Mouse (Mus musculus) common myeloid progenitor, adult 5-6 weeks (primary cell): Measurements from ENCODE around the gene Agap1. TPM values are rescaled to one million over a fixed set of nuclear protein-coding genes. Genes with fewer than 3 reads are reported as not detected.
A peak's percentile ranks its signal among the peaks of the same experiment; 100 is the strongest.

ENCODE experiments used
- ATAC-seq: replicated peaks from 2 replicates; pipeline ENCODE4 v1.8.0; 2016; ENCODE audit warnings: low read depth, mild to moderate bottlenecking, moderate TSS enrichment, inconsistent platforms; ENCODE audit not compliant: poor library complexity, severe bottlenecking
- total RNA-seq: library from RNA; stranded (forward); fragments of 200-1000, 187-1606 nt; gene quantifications from 2 replicates; pipeline ENCODE4 v1.2.3, GENCODE M21; 2017

Gene Agap1
- total RNA-seq, 1 experiment from 2014 or later, result 14.2 TPM

DNA sequence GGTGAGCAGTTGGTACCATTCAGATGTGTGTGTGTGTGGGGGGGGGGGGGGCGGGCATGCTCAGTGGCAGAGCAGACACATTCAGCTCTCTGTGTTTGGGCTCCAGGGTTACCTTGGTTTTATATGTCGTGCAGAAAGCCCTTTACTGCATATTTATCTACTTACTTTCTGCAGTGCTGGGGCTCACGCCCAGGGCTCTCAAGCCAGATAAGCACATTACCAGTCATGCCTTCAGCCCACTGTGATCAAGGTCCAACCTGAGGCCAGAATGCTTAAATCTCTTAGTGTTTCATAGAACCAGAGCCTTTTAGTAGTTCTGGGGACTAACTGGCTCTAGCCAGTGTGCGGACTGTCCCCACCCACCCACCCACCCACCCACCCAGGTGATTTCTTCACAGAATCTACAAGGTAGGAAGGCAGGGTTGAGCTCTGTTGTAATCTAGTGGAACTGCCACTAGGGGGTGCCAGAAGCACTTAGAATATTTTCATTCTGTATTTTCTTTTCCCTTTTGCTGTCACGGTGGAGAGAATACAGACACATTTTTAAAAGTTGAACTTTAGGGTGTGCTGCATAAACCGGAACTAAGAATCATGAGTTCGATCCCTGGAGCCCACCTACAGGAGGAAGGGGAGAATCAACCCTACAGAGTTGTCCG is 189.0 kb downstream of the Agap1 start:
- peak; percentile 55 for ATAC-seq

DNA sequence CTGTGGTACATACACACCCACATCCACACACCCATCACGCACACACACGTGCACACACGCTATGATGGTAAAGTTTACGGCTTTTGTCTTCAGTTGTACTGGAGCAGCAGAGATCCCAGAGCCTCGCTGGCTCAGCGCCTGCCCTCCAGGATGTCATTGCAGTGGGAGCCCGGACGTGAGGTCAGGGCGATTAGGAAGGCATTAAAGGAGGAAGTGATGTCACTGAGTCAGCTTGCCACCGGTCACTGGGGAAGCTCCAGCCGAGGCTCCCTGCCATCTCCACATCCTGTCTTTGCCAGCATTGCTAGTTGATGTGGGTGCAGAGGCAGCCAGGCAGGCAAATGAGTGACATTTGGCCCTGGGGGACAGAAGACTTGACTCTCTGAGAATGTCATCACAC is 189.5 kb downstream of the Agap1 start:
- ATAC-seq, result peak; percentile 88

DNA sequence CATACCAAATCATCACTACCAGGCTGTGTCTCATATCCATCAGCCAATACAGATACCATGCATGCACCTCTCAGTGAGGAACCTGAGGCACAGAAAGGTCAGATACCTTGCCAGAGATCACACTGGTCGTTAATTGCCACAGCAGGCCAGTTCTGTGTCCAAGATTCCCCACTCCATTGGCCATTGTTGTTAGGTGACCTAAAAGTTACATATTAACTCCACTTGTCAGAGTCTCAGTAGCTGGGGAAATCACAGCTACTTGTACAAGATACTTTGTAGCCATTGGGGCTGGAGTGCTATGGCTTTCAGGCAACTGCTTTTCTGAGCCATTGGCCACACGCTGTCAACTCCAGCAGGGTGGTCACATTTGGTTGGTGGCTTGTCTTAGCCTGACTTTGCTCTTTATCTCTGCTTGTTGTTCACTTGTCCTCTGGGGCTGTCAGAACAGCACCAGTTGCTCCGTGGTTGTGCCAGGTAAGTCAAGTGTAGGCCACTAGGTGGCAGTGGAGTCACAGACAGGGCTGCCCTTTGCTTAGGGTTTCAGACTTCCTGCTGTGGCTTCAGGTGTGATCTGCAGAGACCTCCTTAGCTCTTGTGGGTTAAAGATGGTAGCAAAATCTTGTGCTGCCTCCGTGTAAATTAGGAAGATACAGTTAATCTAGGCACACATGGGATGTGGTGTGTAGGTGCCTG is 191.9 kb downstream of the Agap1 start:
- ATAC-seq, result peak; percentile 77

DNA sequence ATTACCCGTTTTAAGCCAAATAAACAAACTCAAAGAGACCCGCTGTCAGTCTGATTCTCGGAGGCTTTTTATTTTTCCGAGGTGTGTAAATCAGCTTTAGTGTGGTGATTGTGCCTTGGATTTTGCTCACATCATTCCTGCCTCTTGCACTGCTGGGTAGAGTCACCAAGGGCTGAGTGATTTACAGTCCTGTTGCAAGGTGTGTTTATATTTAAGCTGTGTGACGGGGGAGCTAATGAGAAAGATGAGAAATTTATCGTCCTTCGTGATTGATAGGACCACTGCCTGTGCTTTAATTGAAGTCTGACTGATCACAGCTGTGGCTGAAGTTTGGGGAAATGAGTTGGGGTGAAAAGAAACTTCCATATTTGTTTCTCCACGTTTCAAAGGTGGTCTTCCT is 192.9 kb downstream of the Agap1 start:
- no peak for ATAC-seq

DNA sequence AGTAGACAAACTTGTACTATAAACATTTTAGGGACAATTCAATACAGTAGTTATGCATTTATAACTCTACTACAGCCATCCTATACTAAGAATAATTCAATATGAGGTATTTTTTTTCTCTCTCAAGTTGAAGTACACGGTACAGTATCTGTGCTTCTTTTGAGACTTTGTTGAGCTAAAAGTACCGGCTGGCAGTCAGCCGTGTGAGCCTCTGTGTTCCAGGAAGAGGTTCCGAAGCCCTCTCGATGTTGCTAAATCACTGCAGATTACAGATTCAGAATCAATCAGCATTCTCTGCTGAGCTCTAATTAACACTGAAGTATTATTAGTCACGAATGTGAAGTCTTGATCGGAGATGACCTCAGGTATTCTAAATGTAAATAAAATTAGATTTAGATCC is 196.0 kb downstream of the Agap1 start:
- no peak for ATAC-seq

DNA sequence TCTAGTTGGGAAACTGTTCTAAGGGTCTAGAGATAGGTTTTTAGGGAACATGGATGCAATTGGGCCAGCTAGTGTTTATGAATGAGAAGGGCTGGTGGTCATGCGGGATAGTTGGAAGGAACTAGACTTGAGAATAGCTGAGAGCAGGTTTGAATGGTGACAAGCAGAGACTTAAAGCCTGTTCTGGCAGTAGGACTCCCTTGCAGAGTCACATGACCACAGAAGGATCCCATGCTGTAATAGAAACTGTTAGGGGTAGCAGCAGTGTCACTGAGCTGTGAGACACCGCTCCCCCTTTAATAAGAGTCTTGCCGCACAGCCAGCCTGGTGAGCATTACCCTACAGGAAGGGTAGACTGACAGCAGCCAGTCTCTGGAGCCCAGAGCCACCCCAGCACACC is 201.6 kb downstream of the Agap1 start:
- no peak for ATAC-seq

DNA sequence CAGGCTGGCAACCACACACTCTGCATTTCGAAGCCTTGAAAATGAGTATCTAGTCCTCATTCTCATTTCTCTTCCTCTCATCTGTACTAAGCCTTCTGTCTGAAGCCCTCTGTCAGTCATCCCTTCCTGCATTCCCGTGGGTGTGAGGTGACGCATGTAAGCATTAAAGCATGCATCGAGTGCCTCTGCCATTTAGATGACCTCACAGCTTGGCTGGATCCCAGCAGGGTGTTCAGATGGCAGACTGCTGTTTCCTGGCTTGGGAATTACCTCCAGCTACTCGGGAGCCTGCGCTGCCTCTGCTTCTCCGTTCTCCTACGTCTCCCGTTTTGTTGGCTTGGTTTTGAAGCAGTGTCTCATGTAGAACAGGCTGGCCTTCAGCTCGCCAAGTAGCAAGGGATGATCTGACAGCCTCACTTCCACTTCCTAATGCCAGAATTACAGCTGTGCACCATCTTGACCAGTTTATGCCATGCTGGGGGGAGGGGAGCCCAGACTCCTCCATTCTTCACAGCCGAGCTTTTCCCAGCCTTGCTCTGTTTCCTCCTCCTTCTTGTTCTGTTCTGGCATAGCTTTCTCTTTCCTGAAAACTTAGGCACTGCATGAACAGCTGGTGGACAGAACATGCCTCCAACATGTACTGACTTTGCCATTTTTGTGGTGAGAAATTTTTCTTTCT is 202.2 kb downstream of the Agap1 start:
- ATAC-seq, result no peak

DNA sequence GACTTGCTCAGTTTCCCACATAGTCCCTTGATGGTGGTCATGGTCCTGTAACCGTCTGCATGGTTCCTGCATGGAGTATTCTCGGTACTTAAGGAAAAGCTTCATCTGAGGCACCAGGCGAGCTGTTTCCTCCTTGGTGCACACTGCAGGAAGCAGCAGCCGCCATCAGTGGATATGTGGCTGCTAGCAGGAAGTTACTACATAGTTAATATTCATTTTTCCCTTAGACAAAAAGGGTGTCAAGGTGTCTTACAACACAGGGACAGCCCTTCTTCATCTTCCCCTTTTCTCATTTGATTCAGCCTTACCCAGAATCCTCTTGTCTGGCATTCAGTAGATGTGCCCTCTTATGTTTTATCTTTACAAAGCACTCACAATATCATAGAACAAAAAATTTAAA is 206.2 kb downstream of the Agap1 start:
- peak; percentile 60 for ATAC-seq

DNA sequence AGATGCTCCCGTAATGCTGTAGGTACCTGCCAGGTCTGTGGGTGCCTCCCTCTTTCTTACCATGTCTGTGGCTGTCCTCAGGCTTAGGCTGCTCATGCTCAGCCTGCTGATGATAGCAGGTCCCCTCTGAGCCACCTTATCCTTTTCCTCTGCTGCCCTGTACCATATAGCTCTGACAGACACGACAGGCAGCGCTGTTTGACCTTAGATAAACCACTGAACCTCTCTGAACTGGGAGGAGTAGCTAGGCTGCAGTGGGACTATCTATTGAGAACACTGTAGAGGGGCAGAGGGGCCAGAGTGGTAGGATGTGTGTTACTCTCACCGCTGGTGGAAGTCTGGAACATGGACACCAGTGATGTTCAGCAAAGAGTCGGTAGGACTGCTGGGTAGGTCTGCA is 211.5 kb downstream of the Agap1 start:
- ATAC-seq, result no peak

DNA sequence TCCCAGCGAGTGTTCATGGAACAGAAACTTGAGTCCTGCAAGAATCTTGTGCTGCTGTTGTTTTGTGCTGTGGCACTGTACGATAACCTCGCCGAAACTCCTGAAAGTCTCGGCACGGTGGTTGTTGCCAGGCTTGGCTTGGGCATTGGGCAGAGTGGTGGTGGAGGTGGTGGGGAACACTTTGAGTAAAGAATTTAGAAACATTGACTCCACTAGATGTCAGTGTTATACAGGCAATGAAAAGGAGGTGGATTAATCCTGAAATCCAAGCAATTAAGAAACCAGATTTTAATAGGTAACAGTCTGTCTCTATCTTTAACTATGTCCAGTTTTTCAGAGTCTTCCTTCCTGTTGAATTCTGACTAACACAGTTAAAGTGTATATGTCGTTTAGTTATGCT is 212.8 kb downstream of the Agap1 start:
- ATAC-seq, result no peak

DNA sequence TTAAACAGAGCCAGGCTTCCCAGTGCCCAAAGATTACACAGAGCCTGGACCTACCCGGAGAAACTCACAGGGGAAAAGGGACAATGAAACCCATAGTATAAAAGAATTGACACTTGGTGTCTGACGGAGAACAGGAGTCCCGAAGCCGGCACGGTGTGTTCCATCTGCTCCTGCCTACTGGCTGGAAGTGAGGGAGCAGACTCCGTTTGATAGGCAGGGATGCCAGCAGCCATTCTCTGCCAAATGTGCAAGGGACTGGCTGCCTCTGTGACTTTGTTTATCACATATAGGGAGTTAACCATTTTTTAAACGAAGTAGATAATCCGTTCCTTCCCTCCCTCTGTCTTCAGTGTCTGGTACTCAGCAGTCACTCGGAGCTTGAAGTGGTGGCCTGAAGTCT is 214.0 kb downstream of the Agap1 start:
- no peak for ATAC-seq

DNA sequence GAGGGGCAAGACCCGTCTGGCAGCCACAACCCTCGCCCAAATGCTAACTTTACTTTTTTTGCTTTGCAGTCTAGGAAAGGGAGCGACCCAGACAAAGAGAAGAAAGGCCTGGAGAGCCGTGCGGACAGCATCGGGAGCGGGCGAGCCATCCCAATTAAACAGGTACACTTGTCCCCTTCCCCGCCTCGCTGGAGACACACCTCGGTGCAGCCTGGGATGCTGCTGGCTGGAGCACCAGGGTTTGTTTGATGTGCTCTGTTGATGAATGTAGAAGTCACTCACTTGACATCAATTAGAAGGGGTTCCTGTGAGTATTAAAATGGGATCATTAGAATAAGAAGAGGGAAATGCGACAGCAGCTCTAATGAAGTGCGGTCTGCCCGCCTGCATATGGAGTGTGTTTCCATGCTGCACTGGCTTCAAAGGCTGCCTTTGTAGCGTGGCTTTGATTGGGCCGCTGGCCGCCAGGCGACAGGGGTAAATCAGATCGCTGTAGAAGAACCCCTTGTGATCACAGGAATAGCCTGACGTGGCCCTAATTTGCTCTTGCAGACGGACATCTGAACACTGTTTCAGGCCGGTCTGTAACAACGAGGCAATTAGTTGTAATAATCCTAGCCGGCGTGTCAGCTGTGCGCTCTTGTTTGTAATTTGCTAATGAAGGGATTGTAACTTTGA is 216.6 kb downstream of the Agap1 start:
- no peak for ATAC-seq

DNA sequence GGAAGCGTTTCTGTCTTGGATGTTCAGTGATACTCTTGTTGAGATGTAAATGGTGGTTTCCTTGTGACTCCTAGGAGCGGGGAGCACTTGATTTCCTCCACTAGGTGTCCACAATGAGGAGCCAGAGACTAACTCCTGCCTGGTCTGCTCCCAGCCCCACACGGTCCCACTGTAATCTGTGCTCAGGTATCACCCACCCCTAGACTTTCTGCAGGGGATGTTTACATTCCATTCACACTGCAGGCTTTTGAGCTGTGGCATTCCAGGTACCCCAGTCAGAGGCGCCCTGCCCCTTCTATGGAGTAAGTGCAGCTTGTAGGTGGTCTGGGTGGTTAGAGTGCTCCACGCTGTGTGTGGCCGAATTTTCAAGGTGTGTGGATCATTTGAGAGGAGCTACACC is 218.5 kb downstream of the Agap1 start:
- no peak for ATAC-seq

DNA sequence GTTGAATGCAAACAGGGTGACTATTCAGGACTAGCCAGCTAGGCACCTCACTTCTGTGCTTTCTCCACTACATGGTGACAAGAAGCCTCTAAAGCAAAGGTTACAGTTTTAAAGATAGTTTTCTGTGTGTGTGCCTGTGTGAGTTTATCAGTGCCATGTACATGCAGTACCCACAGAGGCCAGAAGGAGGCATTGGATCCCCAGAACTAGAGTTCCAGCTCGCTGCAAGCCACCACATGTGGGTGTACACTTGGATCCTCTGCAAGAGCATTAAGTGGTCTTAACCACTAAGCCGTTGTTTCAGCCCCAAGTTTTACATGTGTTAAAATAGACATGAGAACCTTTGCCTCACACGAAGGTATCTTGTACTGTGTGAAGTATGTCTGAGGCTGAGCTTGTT is 219.1 kb downstream of the Agap1 start:
- no peak for ATAC-seq

DNA sequence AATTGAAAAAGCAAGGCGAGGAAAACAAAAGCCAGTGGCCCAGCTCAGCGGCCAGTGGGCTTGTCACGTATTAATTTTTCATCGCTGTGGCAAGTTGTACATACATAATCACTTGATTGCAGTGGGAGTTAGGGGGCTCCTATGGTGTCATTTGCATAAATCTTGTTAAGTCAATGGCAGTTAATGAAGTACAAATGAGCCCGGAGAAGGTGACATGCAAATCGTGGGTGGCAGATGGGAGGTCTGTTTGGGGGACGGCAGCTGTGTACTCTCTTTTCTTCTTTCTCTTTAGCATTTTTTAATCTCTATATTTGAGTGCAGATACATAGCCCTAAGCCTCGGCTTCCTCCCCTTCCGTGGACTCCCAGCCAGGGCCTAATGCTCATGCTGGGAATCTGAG is 220.1 kb downstream of the Agap1 start:
- no peak for ATAC-seq

DNA sequence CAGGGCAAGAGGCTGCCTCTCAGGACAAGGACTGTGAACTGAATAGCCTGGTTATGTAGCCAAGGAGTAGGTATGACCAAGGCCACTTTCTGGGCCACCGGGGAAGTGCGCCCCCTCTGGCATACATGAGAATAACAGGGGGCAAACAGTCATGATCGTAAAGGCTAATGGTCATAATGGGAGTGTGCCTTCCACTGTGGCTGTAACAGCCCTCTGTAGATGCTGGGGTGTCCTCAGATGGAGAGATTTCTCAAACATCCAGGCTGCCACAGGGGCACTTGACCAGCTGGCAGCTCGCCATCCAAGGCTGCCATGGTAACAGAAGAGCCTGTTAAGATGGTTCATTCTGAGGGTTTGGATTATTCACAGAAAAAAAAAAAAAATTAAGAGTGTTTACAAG is 221.8 kb downstream of the Agap1 start:
- no peak for ATAC-seq

DNA sequence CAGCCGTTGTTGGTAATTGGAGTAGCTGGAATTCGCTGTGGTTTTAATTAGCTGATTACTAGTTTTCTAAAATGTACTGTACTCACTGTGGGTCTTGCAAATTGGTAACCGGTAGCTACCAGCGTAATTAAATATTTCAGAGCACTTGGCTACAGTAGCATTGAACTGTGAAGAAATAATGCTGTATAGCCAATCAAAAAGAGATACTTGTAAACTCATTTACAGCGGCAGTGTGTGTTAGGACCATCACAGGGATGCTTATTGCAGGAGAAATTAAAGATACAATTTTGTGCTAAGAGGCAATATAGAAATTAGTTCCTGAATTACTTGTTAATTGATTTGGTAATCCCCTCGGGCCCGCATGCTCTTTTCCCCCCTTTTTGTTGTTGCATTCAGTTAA is 226.1 kb downstream of the Agap1 start:
- ATAC-seq, result no peak

DNA sequence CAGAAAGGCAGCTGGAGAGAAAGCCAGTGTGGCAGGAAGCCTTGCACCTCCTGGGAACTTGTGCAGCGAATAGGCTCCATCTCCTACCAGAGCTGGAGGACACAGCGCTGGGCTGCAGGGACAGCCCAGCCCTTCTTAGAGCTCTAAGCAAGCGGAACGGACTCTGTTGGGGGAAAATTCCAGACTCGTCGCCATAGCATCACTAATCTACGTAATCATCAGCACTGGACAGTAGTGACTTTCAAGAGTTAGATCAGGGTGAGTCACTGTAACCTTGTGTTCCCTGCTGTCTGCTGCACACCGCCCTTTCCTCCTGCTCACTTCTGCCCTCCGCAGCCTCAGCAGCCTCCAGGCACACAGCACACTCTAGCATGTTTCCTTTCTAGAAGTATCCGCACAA is 234.3 kb downstream of the Agap1 start:
- ATAC-seq, result no peak

DNA sequence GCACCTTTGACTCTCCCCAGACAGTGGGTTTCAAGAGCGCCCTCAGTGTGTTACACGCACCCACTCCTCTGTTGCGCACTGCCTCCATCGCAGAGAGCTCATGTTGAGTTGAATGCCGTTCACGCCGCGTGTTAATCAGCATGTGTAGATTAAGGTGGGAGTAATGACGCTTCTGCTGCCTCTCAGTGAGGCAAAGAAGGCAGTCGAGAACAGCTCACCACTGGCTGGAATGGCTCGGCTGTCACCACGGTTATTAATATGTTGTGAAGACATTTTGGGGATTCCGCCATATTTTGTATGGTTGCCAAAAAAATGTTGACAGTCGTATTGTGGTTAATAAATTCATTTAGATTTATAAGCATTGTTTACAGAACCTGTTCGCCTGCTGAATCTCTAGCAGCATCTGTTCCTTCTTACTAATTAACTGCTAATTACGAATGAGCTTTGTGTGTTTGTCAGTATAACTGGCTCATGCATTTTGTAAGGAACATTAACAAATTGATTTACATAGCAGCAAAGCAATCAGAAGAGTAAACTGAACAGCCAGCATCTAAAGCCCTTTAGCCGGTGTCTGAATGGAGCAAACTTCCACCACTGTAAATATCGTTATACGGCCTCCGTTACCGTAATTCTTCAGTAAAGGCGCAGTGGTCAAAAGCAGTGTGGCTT is 235.1 kb downstream of the Agap1 start:
- ATAC-seq, result no peak

DNA sequence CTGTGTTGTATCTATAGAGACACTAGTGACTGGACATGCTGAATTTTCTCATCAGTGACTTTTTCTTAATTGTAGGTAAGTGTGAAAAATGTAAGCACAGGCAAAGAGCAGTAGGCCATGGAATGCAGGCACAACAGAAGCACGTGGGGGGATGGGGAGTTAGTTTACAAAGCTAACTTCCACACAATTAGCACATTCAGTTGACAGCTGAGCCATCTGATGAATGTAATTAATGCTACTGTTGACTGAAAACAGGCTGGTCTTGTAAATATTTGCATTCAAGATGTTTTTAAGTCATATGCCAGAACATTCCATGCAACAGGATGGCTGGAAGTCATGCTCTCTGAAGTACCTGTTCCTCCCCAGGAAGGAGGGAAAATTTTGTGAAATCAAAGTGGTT is 236.5 kb downstream of the Agap1 start:
- ATAC-seq, result no peak

DNA sequence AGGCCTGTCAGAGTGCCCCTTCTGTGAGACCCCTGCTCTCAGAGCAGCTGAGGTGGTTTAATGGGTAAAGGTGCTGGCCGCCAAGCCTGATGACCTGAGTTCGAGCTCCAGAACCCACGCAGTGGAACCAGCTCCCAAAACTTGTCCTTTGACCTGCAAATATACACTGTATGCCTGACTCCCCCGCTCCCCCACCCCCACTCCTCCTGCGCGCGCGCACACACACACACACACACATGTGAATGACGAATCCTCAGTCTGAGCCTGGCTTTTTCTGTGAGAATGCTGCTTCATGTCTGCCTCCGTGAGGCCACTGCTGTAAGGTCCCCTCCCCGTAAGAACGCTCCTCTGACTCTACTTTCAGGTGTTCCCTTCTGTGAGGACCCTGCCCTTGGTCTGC is 237.8 kb downstream of the Agap1 start:
- ATAC-seq, result no peak
